ENCODE assay signal across 8 mouse cellular contexts in genomic region chr7:98361063-98361652, GRCm38 (mm10). TPM values are rescaled to one million over a fixed set of nuclear protein-coding genes. Genes with fewer than 3 reads are reported as not detected.
A peak's percentile ranks its signal among the peaks of the same experiment; 100 is the strongest.
DNase-seq lines count a peak whose midpoint lies in the region; ATAC-seq and TF ChIP-seq lines count a peak whose summit lies in the region.

Gene Tsku (minus strand): TSS chr7:98361328.

- ATAC-seq in embryonic facial prominence, embryonic 15.5 days (ENCODE audit: insufficient number of reproducible peaks, low FRiP score, low TSS enrichment, low read depth), result peak; percentile 90
- ATAC-seq in kidney, embryonic 14.5 days (ENCODE audit: low FRiP score, low TSS enrichment), result peak; percentile 96
- ATAC-seq in limb, embryonic 15.5 days (ENCODE audit: insufficient number of reproducible peaks, low FRiP score, low TSS enrichment, low read depth), result peak; percentile 94
- peak; percentile 85 for ATAC-seq in midbrain, postnatal 0 days (ENCODE audit: low FRiP score)
- peak; percentile 92 for ATAC-seq in stomach, embryonic 16.5 days (ENCODE audit: insufficient read depth, low FRiP score)

- no peaks in the 10 kb centered on the region for H3K27me3 ChIP-seq in embryonic facial prominence, embryonic 15.5 days
- no peaks in the 10 kb centered on the region for H3K27me3 ChIP-seq in kidney, embryonic 14.5 days (ENCODE audit: control insufficient read depth, insufficient read depth, low read length)
- no peaks in the 10 kb centered on the region for H3K27me3 ChIP-seq in limb, embryonic 15.5 days
- H3K27me3 ChIP-seq in midbrain, postnatal 0 days (ENCODE audit: insufficient read depth, low read length), result no peaks in the 10 kb centered on the region
- H3K27me3 ChIP-seq in stomach, embryonic 16.5 days (ENCODE audit: control insufficient read depth, insufficient read depth, low read length), result no peaks in the 10 kb centered on the region

- DNase-seq in 3T3-L1 (ENCODE audit: low read depth, low spot score), result peak; percentile 97
- peak; percentile 94 to 96 for DNase-seq in adrenal gland, postnatal 36 days
- peak; percentile 92 for DNase-seq in heart, adult 9 months (ENCODE audit: low spot score in 2 of 2)
- peak; percentile 96 for DNase-seq in midbrain, postnatal 0 days (ENCODE audit: low spot score)

- no peaks in the 10 kb centered on the region for H3K36me3 ChIP-seq in embryonic facial prominence, embryonic 15.5 days
- H3K36me3 ChIP-seq in kidney, embryonic 14.5 days (ENCODE audit: control insufficient read depth, insufficient read depth, low read length), result no peaks in the 10 kb centered on the region
- no peaks in the 10 kb centered on the region; the same call in 1 of the 2 replicates for H3K36me3 ChIP-seq in limb, embryonic 15.5 days
- no peaks in the 10 kb centered on the region for H3K36me3 ChIP-seq in midbrain, postnatal 0 days (ENCODE audit: insufficient read depth, low read length)
- H3K36me3 ChIP-seq in stomach, embryonic 16.5 days (ENCODE audit: control insufficient read depth, insufficient read depth, low read length), result no peaks in the 10 kb centered on the region

- peak within 1 kb of the TSS; percentile 93 for H3K27ac ChIP-seq in embryonic facial prominence, embryonic 15.5 days (replicated peaks)
- H3K27ac ChIP-seq in kidney, embryonic 14.5 days (ENCODE audit: low read depth, low read length), result peak within 1 kb of the TSS; percentile 62; the same call in 1 of the 2 replicates
- H3K27ac ChIP-seq in limb, embryonic 15.5 days, result peak within 1 kb of the TSS; percentile 96
- peak within 1 kb of the TSS; percentile 79 for H3K27ac ChIP-seq in midbrain, postnatal 0 days (ENCODE audit: low read depth, low read length)
- peak within 1 kb of the TSS; percentile 93 for H3K27ac ChIP-seq in stomach, embryonic 16.5 days (ENCODE audit: low read length)

- H3K4me1 ChIP-seq in embryonic facial prominence, embryonic 15.5 days, result peaks cover 49% of the 10 kb centered on the region
- peaks cover 23% of the 10 kb centered on the region for H3K4me1 ChIP-seq in kidney, embryonic 14.5 days (ENCODE audit: control insufficient read depth, insufficient read depth, low read length)
- H3K4me1 ChIP-seq in limb, embryonic 15.5 days, result peaks cover 45% of the 10 kb centered on the region
- H3K4me1 ChIP-seq in midbrain, postnatal 0 days (ENCODE audit: insufficient read depth, low read length), result peaks cover 17% of the 10 kb centered on the region; the same call in 1 of the 2 replicates
- peaks cover 30% of the 10 kb centered on the region for H3K4me1 ChIP-seq in stomach, embryonic 16.5 days (ENCODE audit: control insufficient read depth, insufficient read depth, low read length)

- H3K9ac ChIP-seq in embryonic facial prominence, embryonic 15.5 days, result peak within 1 kb of the TSS; percentile 62
- peak within 1 kb of the TSS; percentile 76 for H3K9ac ChIP-seq in kidney, embryonic 14.5 days (ENCODE audit: low read depth, low read length)
- H3K9ac ChIP-seq in limb, embryonic 15.5 days, result peak within 1 kb of the TSS; percentile 76
- peak within 1 kb of the TSS; percentile 75 for H3K9ac ChIP-seq in midbrain, postnatal 0 days (replicated peaks; ENCODE audit: low read length, poor library complexity, severe bottlenecking)
- peak within 1 kb of the TSS; percentile 83 for H3K9ac ChIP-seq in stomach, embryonic 16.5 days (ENCODE audit: low read length)

- H3K9me3 ChIP-seq in embryonic facial prominence, embryonic 15.5 days (replicated peaks), result no peaks in the 10 kb centered on the region
- no peaks in the 10 kb centered on the region for H3K9me3 ChIP-seq in kidney, embryonic 14.5 days (ENCODE audit: control insufficient read depth, low read length)
- no peaks in the 10 kb centered on the region for H3K9me3 ChIP-seq in limb, embryonic 15.5 days
- H3K9me3 ChIP-seq in midbrain, postnatal 0 days (ENCODE audit: low read length), result no peaks in the 10 kb centered on the region
- H3K9me3 ChIP-seq in stomach, embryonic 16.5 days (replicated peaks; ENCODE audit: control insufficient read depth, low read length), result no peaks in the 10 kb centered on the region

- peak; percentile 31 for TF ChIP-seq CTCF in midbrain, postnatal 0 days (IDR thresholded peaks at IDR 0.05)

- WGBS in embryonic facial prominence, embryonic 15.5 days, result under 1% methylated on average over 52 of the region's 52 CpGs
- under 1% methylated on average over 52 of the region's 52 CpGs for WGBS in kidney, embryonic 14.5 days
- under 1% methylated on average over 52 of the region's 52 CpGs for WGBS in limb, embryonic 15.5 days
- under 1% methylated on average over 50 of the region's 52 CpGs for WGBS in midbrain, postnatal 0 days
- under 1% methylated on average over 50 of the region's 52 CpGs for WGBS in stomach, embryonic 16.5 days

- H3K4me3 ChIP-seq in embryonic facial prominence, embryonic 15.5 days (replicated peaks), result peak within 1 kb of the TSS; percentile 82
- peak within 1 kb of the TSS; percentile 64 for H3K4me3 ChIP-seq in kidney, embryonic 14.5 days (ENCODE audit: low read length)
- H3K4me3 ChIP-seq in limb, embryonic 15.5 days, result peak within 1 kb of the TSS; percentile 79
- peak within 1 kb of the TSS; percentile 90 for H3K4me3 ChIP-seq in midbrain, postnatal 0 days (ENCODE audit: low read depth, low read length)
- peak within 1 kb of the TSS; percentile 51 for H3K4me3 ChIP-seq in stomach, embryonic 16.5 days (replicated peaks; ENCODE audit: low read length)

- H3K4me2 ChIP-seq in embryonic facial prominence, embryonic 15.5 days (replicated peaks), result peak within 1 kb of the TSS; percentile 89
- peak within 1 kb of the TSS; percentile 79 for H3K4me2 ChIP-seq in kidney, embryonic 14.5 days (replicated peaks; ENCODE audit: low read depth, low read length)
- H3K4me2 ChIP-seq in limb, embryonic 15.5 days, result peak within 1 kb of the TSS; percentile 79
- H3K4me2 ChIP-seq in midbrain, postnatal 0 days (ENCODE audit: low read depth, low read length, poor library complexity, severe bottlenecking), result peak within 1 kb of the TSS; percentile 98
- H3K4me2 ChIP-seq in stomach, embryonic 16.5 days (ENCODE audit: low read depth, low read length), result peak within 1 kb of the TSS; percentile 76

RNA-seq across cellular contexts. Expression of gene Tsku, which starts in this region (rescaled TPM):
- 10 to 100 TPM; 19.8 to 23.4 TPM for total RNA-seq in adrenal gland, postnatal 36 days (2021)
- polyA plus RNA-seq in embryonic facial prominence, embryonic 15.5 days (2015; fragmentation: Nextera tagmentation; extraction: Ambion mirVana), result 17.0 and 20.7 TPM in 2 replicates
- polyA plus RNA-seq in kidney, embryonic 14.5 days (2014; fragmentation: Nextera tagmentation; extraction: Ambion mirVana), result 12.6 and 12.7 TPM in 2 replicates
- 20.7 and 21.6 TPM in 2 replicates for polyA plus RNA-seq in limb, embryonic 15.5 days (2015; fragmentation: Nextera tagmentation; extraction: Ambion mirVana)
- 30.7 and 32.1 TPM in 2 replicates for total RNA-seq in midbrain, postnatal 0 days (2014; rRNA removed)
- 6.1 and 7.0 TPM in 2 replicates for polyA plus RNA-seq in midbrain, postnatal 0 days (2015; fragmentation: Nextera tagmentation; extraction: Ambion mirVana)
- 9.9 and 11.5 TPM in 2 replicates for polyA plus RNA-seq in stomach, embryonic 16.5 days (2015; fragmentation: Nextera tagmentation; extraction: Ambion mirVana)

Comparison
In these comparisons a context has a peak if more than half of its experiments do, and no peak if none do; other contexts are left out.
1. Peak in every context shown above with its lines: DNase-seq, ATAC-seq, H3K4me3 ChIP-seq and H3K27ac ChIP-seq.